In genomic region chr4:94556265-94557054, GRCm38 (mm10) we compare ENCODE assay signal across 8 mouse cellular contexts. TPM values are rescaled to one million over a fixed set of nuclear protein-coding genes. Genes with fewer than 3 reads are reported as not detected.
DNase-seq lines count a peak whose midpoint lies in the region; ATAC-seq and TF ChIP-seq lines count a peak whose summit lies in the region.

Gene Gm10306 (plus strand): TSS chr4:94556546.
Gene Caap1 (minus strand): TSS chr4:94556796.

- no peak for TF ChIP-seq CTCF in bone marrow macrophage, adult 2 months (IDR thresholded peaks at IDR 0.05; ENCODE audit: low read depth, low read length)
- no peak for TF ChIP-seq CTCF in embryonic fibroblast, embryonic 13.5 days (IDR thresholded peaks at IDR 0.05; ENCODE audit: borderline replicate concordance, insufficient read depth, low read length)

- H3K9ac ChIP-seq in kidney, embryonic 14.5 days (ENCODE audit: low read depth, low read length): peak within 1 kb of the TSS; percentile 93
- H3K9ac ChIP-seq in limb, embryonic 15.5 days: peak within 1 kb of the TSS; percentile 77

- peak within 1 kb of the TSS; percentile 45 for H3K27ac ChIP-seq in bone marrow macrophage, adult 2 months (ENCODE audit: insufficient read depth, low read depth, low read length)
- H3K27ac ChIP-seq in embryonic fibroblast, embryonic 13.5 days (ENCODE audit: insufficient read depth, low read length): no peak within 1 kb of the TSS
- peak within 1 kb of the TSS; percentile 74 for H3K27ac ChIP-seq in kidney, embryonic 14.5 days (ENCODE audit: low read depth, low read length)
- peak within 1 kb of the TSS; percentile 83 for H3K27ac ChIP-seq in limb, embryonic 15.5 days

- H3K9me3 ChIP-seq in kidney, embryonic 14.5 days (ENCODE audit: control insufficient read depth, low read length): no peaks in the 10 kb centered on the region
- H3K9me3 ChIP-seq in limb, embryonic 15.5 days: no peaks in the 10 kb centered on the region

- H3K4me3 ChIP-seq in bone marrow macrophage, adult 2 months (ENCODE audit: insufficient read depth, low read length): peak within 1 kb of the TSS; percentile 99
- H3K4me3 ChIP-seq in embryonic fibroblast, embryonic 13.5 days (ENCODE audit: insufficient read depth, low read length): peak within 1 kb of the TSS; percentile 73
- H3K4me3 ChIP-seq in kidney, embryonic 14.5 days (ENCODE audit: low read length): peak within 1 kb of the TSS; percentile 96
- H3K4me3 ChIP-seq in limb, embryonic 15.5 days: peak within 1 kb of the TSS; percentile 100

- 1% methylated on average over 79 of the region's 83 CpGs for WGBS in kidney, embryonic 14.5 days
- WGBS in limb, embryonic 15.5 days: under 1% methylated on average over 79 of the region's 83 CpGs

- DNase-seq in A20 (ENCODE audit: low read depth, low spot score): peak; percentile 95
- peak; percentile 81 to 87 for DNase-seq in heart, adult 9 months (ENCODE audit: low spot score in 2 of 2)
- DNase-seq in monocyte, adult 2 months (ENCODE audit: low read depth in 1 of 2, low spot score in 2 of 2): peak; percentile 66 to 90
- peak; percentile 86 for DNase-seq in spleen, postnatal 36 days (ENCODE audit: low spot score in 2 of 2)

- H3K27me3 ChIP-seq in kidney, embryonic 14.5 days (ENCODE audit: control insufficient read depth, insufficient read depth, low read length): no peaks in the 10 kb centered on the region
- no peaks in the 10 kb centered on the region for H3K27me3 ChIP-seq in limb, embryonic 15.5 days

- H3K4me2 ChIP-seq in kidney, embryonic 14.5 days (replicated peaks; ENCODE audit: low read depth, low read length): peak within 1 kb of the TSS; percentile 62
- peak within 1 kb of the TSS; percentile 56 for H3K4me2 ChIP-seq in limb, embryonic 15.5 days

- peak; percentile 98 for ATAC-seq in kidney, embryonic 14.5 days (ENCODE audit: low FRiP score, low TSS enrichment)
- peak; percentile 90 for ATAC-seq in limb, embryonic 15.5 days (ENCODE audit: insufficient number of reproducible peaks, low FRiP score, low TSS enrichment, low read depth)

- peaks cover 4% of the 10 kb centered on the region; the same call in 1 of the 2 replicates for H3K4me1 ChIP-seq in bone marrow macrophage, adult 2 months (ENCODE audit: control insufficient read depth, insufficient read depth, low read length)
- H3K4me1 ChIP-seq in embryonic fibroblast, embryonic 13.5 days (ENCODE audit: control insufficient read depth, insufficient read depth, low read length): no peaks in the 10 kb centered on the region
- H3K4me1 ChIP-seq in kidney, embryonic 14.5 days (ENCODE audit: control insufficient read depth, insufficient read depth, low read length): peaks cover 8% of the 10 kb centered on the region
- peaks cover 5% of the 10 kb centered on the region for H3K4me1 ChIP-seq in limb, embryonic 15.5 days

- no peaks in the 10 kb centered on the region for H3K36me3 ChIP-seq in kidney, embryonic 14.5 days (ENCODE audit: control insufficient read depth, insufficient read depth, low read length)
- no peaks in the 10 kb centered on the region for H3K36me3 ChIP-seq in limb, embryonic 15.5 days

- 0 out of 2 replicates have a peak, but pooled peaks have one; percentile 33 for TF ChIP-seq POLR2A in bone marrow macrophage, adult 2 months (IDR thresholded peaks at IDR 0.05; ENCODE audit: borderline replicate concordance, low read depth, low read length)
- peak; percentile 86 for TF ChIP-seq POLR2A in embryonic fibroblast, embryonic 13.5 days (IDR thresholded peaks at IDR 0.05; ENCODE audit: low read depth, low read length)

RNA-seq across cellular contexts. Expression of gene Gm10306, which starts in this region (rescaled TPM):
- polyA plus RNA-seq in bone marrow macrophage, adult 2 months (2012; ENCODE audit: insufficient read depth, insufficient read length, missing spikeins): not detected in 2 replicates
- not detected in 2 replicates for polyA plus RNA-seq in embryonic fibroblast, embryonic 13.5 days (2011; ENCODE audit: insufficient read length, low read depth, missing spikeins)
- not detected in 2 replicates for polyA plus RNA-seq in kidney, embryonic 14.5 days (2014; fragmentation: Nextera tagmentation; extraction: Ambion mirVana)
- polyA plus RNA-seq in limb, embryonic 15.5 days (2015; fragmentation: Nextera tagmentation; extraction: Ambion mirVana): not detected in 2 replicates

RNA-seq across cellular contexts. Expression of gene Caap1, which starts in this region (rescaled TPM):
- 8.9 and 11.9 TPM in 2 replicates for polyA plus RNA-seq in bone marrow macrophage, adult 2 months (2012; ENCODE audit: insufficient read depth, insufficient read length, missing spikeins)
- polyA plus RNA-seq in embryonic fibroblast, embryonic 13.5 days (2011; ENCODE audit: insufficient read length, low read depth, missing spikeins): 11.8 and 13.7 TPM in 2 replicates
- 25.1 and 25.8 TPM in 2 replicates for polyA plus RNA-seq in kidney, embryonic 14.5 days (2014; fragmentation: Nextera tagmentation; extraction: Ambion mirVana)
- 13.0 and 16.2 TPM in 2 replicates for polyA plus RNA-seq in limb, embryonic 15.5 days (2015; fragmentation: Nextera tagmentation; extraction: Ambion mirVana)
